Mouse (Mus musculus) myocyte (in vitro differentiated cells): ENCODE results near the gene Wdr62. TPM values are rescaled to one million over a fixed set of nuclear protein-coding genes. Genes with fewer than 3 reads are reported as not detected.
A peak's percentile ranks its signal among the peaks of the same experiment; 100 is the strongest.

Experiments
- H3K27me3 ChIP-seq: one replicate; pipeline ENCODE4 v1.6.1; 2011; ENCODE audit not compliant: control insufficient read depth, insufficient read depth, insufficient read length
- H3K36me3 ChIP-seq: one replicate; pipeline ENCODE4 v1.6.1; 2011; ENCODE audit not compliant: control insufficient read depth, insufficient read depth
- H3K4me2 ChIP-seq: one replicate; pipeline ENCODE4 v1.6.1; 2011; ENCODE audit warnings: low read depth, control low read depth
- H3K4me3 ChIP-seq: one replicate; pipeline ENCODE4 v1.5.1; 2011; ENCODE audit warnings: mild to moderate bottlenecking, control low read depth, moderate library complexity
- H3K79me2 ChIP-seq: one replicate; pipeline ENCODE4 v1.6.1; 2011; ENCODE audit not compliant: control insufficient read depth, insufficient read depth
- H3ac ChIP-seq: one replicate; pipeline ENCODE4 v1.6.1; 2011; ENCODE audit not compliant: control insufficient read depth, insufficient read length
- CEBPB ChIP-seq: IDR thresholded peaks from 2 replicates; pipeline ENCODE4 v1.6.1; 2011; ENCODE audit warnings: mild to moderate bottlenecking, moderate library complexity; ENCODE audit not compliant: poor library complexity, insufficient read depth, severe bottlenecking
- E2F4 ChIP-seq: IDR thresholded peaks from one replicate; pipeline ENCODE4 v1.6.1; 2011; ENCODE audit warnings: mild to moderate bottlenecking, control low read depth, moderate library complexity; ENCODE audit not compliant: insufficient read depth
- MAX ChIP-seq: IDR thresholded peaks from one replicate; pipeline ENCODE4 v1.6.1; 2011; ENCODE audit warnings: low read depth, mild to moderate bottlenecking, control low read depth
- MYOD1 ChIP-seq, 3 experiments: IDR thresholded peaks; one replicate each; pipeline ENCODE4 v1.6.1; 2011; ENCODE audit warnings: control low read depth in 2 of 3, low read depth in 2 of 3, mild to moderate bottlenecking in 2 of 3, moderate library complexity in 1 of 3; ENCODE audit not compliant: insufficient read length in 2 of 3, control insufficient read depth in 1 of 3
- MYOG ChIP-seq, 3 experiments: IDR thresholded peaks; one replicate each; pipeline ENCODE4 v1.6.1; 2011; ENCODE audit warnings: control low read depth in 2 of 3, low read depth in 2 of 3, mild to moderate bottlenecking in 2 of 3; ENCODE audit not compliant: insufficient read length in 2 of 3, control insufficient read depth in 1 of 3, insufficient read depth in 1 of 3
- POLR2A ChIP-seq: IDR thresholded peaks from one replicate; pipeline ENCODE4 v1.6.1; 2011; ENCODE audit warnings: low read depth, mild to moderate bottlenecking, control low read depth, moderate library complexity; ENCODE audit not compliant: insufficient read length
- POLR2AphosphoS2 ChIP-seq: IDR thresholded peaks from one replicate; pipeline ENCODE4 v1.6.1; 2011; ENCODE audit warnings: low read depth, control low read depth; ENCODE audit not compliant: insufficient read length
- REST ChIP-seq: IDR thresholded peaks from one replicate; pipeline ENCODE4 v1.6.1; 2011; ENCODE audit warnings: mild to moderate bottlenecking, control low read depth, moderate library complexity; ENCODE audit not compliant: insufficient read depth, insufficient read length
- SRF ChIP-seq: IDR thresholded peaks from one replicate; pipeline ENCODE4 v1.6.1; 2011; ENCODE audit warnings: low read depth; ENCODE audit not compliant: control insufficient read depth, insufficient read length
- TCF12 ChIP-seq: IDR thresholded peaks from one replicate; pipeline ENCODE4 v1.6.1; 2011; ENCODE audit warnings: mild to moderate bottlenecking, control low read depth; ENCODE audit not compliant: poor library complexity, insufficient read depth, severe bottlenecking
- TCF3 ChIP-seq: IDR thresholded peaks from one replicate; pipeline ENCODE4 v1.6.1; 2011; ENCODE audit warnings: low read depth, control low read depth; ENCODE audit not compliant: insufficient read length
- USF1 ChIP-seq: IDR thresholded peaks from one replicate; pipeline ENCODE4 v1.6.1; 2011; ENCODE audit warnings: low read depth, mild to moderate bottlenecking, control low read depth, moderate library complexity
- polyA plus RNA-seq: library from polyadenylated mRNA; unstranded; fragments of >200 nt; fragmentation: generic; extraction: Trizol; gene quantifications from one replicate; pipeline ENCODE4 v1.2.1, GENCODE M21; 2012; ENCODE audit warnings: missing spikeins

Gene Wdr62
- polyA plus RNA-seq, 1 experiment: 5.0 TPM

DNA sequence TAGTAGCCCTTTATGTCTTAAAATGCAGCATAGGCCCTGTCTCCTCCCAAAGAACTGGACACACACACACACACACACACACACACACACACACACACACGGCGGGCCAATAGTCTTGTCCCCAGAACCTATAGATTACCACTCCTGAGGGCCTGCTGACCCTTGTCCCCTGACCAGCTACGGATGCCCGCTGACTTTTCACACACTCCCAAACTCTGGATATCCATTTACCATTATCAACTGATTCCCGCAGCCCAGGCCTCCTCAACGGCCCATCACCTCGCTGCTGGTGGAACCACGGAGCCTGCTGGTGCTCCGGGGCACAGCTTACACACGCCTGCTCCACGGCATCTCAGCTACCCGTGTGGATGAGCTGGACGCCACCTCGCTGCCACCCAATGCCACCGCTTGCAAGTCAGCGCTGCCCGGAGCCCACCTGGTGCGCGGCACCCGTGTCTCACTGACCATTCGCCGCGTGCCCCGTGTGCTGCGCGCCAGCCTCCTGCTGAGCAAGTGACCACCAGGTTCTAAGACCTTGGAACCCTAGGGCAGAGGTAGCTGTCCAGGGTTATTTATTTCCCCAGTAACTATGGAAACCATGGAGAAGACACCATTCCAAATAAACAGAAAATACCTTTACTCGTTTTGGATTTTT lies 33.6 kb upstream of the Wdr62 start:
- TF ChIP-seq USF1 (no peak), TCF3 (no peak), E2F4 (no peak), POLR2AphosphoS2 (peak; percentile 46), MAX (no peak), MYOG (IDR thresholded peaks at IDR 0.05; ENCODE audit: control insufficient read depth in 1 of 3, insufficient read depth in 1 of 3, insufficient read length in 2 of 3, low read depth in 2 of 3) (peak in 1 of 3 experiments; percentile 16)
- Histone ChIP-seq H3K36me3 (no peaks in the 10 kb centered on the region), H3K4me2 (no peak overlapping the region), H3ac (no peak overlapping the region), H3K79me2 (no peaks in the 10 kb centered on the region), H3K27me3 (no peaks in the 10 kb centered on the region), H3K4me3 (no peak overlapping the region)

- Histone ChIP-seq H3ac (no peak overlapping the region), H3K36me3 (no peaks in the 10 kb centered on the region), H3K4me3 (no peak overlapping the region), H3K79me2 (no peaks in the 10 kb centered on the region), H3K27me3 (no peaks in the 10 kb centered on the region), H3K4me2 (no peak overlapping the region)
- no peak for TF ChIP-seq POLR2AphosphoS2
- no peak for TF ChIP-seq SRF
- TF ChIP-seq REST: no peak
- TF ChIP-seq E2F4: no peak
- TF ChIP-seq MYOD1 (IDR thresholded peaks at IDR 0.05; ENCODE audit: control insufficient read depth in 1 of 3, insufficient read length in 2 of 3, low read depth in 2 of 3): no peak
- no peak for TF ChIP-seq TCF12
- no peak for TF ChIP-seq MAX
- TF ChIP-seq TCF3: no peak
- TF ChIP-seq MYOG (IDR thresholded peaks at IDR 0.05; ENCODE audit: control insufficient read depth in 1 of 3, insufficient read depth in 1 of 3, insufficient read length in 2 of 3, low read depth in 2 of 3): no peak
- no peak for TF ChIP-seq POLR2A
- no peak for TF ChIP-seq USF1
Measured at GRCm38 (mm10) chr7:30310136-30310535, 29.9 kb upstream of the Wdr62 start.

DNA sequence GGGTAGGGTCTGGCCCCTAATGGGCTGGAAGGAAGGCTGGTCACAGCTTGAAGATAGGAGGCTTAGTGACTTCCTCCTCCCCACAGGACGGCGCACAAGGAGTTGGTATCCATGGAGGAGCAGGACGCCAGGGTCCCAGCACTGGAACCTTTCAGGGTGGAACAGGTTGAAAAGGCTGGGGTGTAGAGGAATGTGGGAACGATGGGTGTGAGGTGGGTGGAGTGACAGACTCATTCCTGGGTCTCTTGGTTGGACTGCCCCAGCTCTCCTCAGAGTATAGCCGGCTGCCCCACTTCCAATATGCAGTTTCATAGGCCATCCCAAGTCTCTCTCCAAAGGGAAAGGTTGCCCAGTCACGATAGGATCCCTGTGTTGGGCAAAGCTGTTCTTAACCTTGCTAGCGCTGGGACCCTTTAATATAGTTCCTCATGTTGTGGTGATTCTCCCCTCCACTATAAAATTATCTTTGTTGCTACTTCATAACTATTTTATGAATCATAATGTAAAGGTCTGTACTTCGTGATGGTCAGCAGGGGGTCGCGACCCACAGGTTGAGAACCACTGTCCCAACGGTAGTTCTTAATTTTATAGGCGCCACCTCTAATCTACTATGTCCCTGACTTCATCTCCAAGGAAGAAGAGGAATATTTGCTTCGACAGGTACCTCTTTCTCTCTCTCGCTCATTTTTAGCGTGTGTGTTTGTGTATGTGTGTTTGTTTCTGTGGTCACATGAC lies 29.3 kb upstream of the Wdr62 start:
- H3K79me2 ChIP-seq: no peaks in the 10 kb centered on the region
- H3K4me2 ChIP-seq: peak overlapping the region; percentile 83
- TF ChIP-seq POLR2AphosphoS2 (no peak), TCF3 (no peak), USF1 (no peak), MAX (no peak), SRF (no peak), MYOG (IDR thresholded peaks at IDR 0.05; ENCODE audit: control insufficient read depth in 1 of 3, insufficient read depth in 1 of 3, insufficient read length in 2 of 3, low read depth in 2 of 3) (no peak), CEBPB (no peak), POLR2A (no peak), E2F4 (no peak), MYOD1 (IDR thresholded peaks at IDR 0.05; ENCODE audit: control insufficient read depth in 1 of 3, insufficient read length in 2 of 3, low read depth in 2 of 3) (no peak), REST (no peak), TCF12 (no peak)
- peak overlapping the region; percentile 59 for H3K4me3 ChIP-seq
- no peaks in the 10 kb centered on the region for H3K27me3 ChIP-seq
- H3K36me3 ChIP-seq: no peaks in the 10 kb centered on the region
- no peak overlapping the region for H3ac ChIP-seq

DNA sequence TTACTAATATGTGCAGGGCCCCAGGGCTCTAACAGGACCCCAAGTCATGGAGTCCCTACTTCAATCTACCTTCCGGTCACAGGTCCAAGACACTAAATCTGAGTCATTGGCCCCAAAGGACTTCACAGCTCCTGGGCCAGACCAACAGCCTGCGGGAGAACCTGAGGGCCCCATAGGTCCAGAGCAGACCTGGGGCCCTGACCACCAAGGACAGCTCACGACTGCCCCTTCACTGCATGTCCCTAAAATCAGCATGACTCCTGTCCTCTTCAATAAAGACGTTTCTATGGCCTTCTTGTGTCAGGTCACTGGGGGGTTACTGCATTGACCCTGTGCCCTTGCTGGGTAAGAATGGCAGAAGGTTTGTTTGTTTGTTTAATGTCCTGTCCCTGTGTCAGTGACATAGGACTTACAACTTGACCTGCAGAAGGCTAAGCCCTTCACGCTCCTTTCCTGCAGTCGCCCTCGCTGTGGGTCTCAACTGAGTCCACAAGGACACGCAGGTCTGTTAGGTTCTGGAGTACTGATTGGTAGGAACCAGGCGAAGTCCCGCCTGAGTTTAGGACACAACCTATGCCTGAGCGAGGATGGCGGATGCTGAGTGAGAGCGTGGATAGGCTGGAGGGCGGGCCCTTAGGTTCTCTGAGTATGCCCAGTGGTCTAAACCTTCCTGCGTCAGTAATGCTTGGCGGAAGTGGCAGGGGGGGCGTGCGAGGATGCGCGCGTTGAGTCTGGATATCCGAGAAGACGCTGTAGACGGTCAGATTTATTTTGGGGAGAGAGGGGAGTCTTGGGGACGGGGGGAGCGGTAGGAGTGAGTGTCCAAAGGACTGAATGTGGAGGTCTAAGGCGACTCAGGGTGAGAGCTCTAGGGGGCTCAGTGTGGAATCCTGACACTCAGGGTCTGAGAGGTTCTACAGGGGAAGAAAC lies 28.1 kb upstream of the Wdr62 start, which contains the start of gene Alkbh6:
Gene Alkbh6 (plus strand): TSS at position 642 of the 930 bp plus-strand sequence.
- TF ChIP-seq MYOG (IDR thresholded peaks at IDR 0.05; ENCODE audit: control insufficient read depth in 1 of 3, insufficient read depth in 1 of 3, insufficient read length in 2 of 3, low read depth in 2 of 3) (no peak), POLR2AphosphoS2 (peak; percentile 95), REST (no peak), POLR2A (peak; percentile 95)
- no peak within 1 kb of the TSS for H3ac ChIP-seq
- H3K4me2 ChIP-seq: peak within 1 kb of the TSS; percentile 96
- no peaks in the 10 kb centered on the region for H3K36me3 ChIP-seq
- H3K27me3 ChIP-seq: no peaks in the 10 kb centered on the region
- peak within 1 kb of the TSS; percentile 59 for H3K4me3 ChIP-seq
- H3K79me2 ChIP-seq: no peaks in the 10 kb centered on the region
